Mouse (Mus musculus): ENCODE data around the gene Gm9918.

Gm9918 gene

DNA sequence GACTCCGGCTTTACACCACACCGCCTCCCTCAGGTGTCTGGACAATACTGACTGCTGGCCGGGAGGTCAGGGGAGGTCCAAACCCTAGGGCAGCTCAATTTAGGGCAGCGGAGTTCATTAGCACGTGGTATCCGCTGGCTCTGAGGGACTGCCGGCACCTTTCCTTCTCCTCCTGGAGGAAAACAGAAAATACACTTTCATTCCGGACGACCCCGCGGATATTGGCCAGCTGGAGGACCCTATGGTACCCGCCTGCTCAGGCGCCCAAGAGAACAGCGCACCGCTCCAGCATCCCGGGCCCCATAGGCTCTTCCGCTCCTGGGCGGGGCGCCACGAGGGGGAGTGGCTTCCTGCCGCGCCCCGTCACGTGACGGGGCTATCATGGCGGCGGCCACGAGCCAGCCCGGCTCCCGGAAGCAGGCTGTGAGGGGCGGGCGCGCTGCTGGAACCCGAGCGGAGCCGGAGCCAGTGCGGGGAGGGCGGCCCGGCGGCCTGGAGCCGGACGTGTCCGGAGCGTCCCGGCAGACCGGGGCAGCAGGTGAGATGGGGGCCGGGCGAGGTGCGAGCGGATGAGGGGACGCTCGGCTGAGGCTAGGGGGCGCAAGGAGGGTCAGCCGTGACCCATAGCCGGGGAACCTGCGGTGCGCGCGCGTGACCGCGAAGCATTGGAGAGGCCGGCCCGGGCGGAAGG, 8.9 kb downstream of the Gm9918 start, which contains the start of gene Mfsd5:
Gene Mfsd5, plus strand, starts transcription at position 363 of the 691 bp plus-strand sequence.
- peak; percentile 87 to 91 for DNase-seq

- DNase-seq = peak in 1 of 2 experiments; percentile 11
Observed at GRCm38 (mm10) chr15:102279783-102280520, 9.6 kb downstream of the Gm9918 start.

GRCm38 (mm10) chr15:102280623-102281022, 10.3 kb downstream of the Gm9918 start:
- DNase-seq = no peak

GRCm38 (mm10) chr15:102282463-102283292, 12.3 kb downstream of the Gm9918 start:
- no peak for DNase-seq

GRCm38 (mm10) chr15:102283648-102284047, 13.3 kb downstream of the Gm9918 start:
- DNase-seq = no peak

GRCm38 (mm10) chr15:102287395-102287794, 17.0 kb downstream of the Gm9918 start:
- DNase-seq = peak; percentile 31 to 45

DNA sequence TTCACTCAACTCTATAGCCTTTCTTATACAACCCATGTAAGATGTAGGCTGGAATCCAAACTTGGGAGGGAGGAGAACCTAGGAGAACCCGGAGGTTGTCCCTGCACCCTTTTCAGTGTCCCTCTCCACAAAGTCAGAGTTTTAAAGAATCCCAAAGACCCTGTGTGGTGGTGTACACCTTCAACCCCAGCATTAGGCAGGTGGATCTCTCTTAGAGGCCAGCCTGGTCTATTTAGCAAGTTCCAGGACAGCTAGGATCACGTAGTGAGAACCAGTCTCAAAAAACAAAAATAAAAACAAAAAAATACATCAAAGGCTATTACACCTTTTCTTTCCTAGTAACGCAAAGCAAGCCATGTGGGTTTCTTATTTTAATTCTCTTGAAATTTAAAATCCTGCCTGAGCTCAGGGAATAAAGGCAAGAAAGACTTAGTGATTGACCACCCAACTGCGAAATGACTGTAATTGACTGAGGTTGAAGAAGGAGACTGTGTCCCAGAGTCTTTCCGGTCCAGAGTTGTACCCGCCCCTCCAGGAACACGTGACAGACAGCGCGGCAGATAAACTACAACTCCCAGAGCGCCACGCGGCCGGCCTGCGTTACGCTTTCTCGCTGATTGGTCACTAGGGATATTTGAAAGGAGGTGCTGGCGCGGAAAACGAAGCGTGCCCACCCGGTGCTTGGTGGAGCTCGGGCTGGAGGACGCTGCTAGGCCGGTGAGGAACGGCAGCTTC, 25.4 kb downstream of the Gm9918 start, which contains the start of gene Espl1:
Gene Espl1, plus strand, starts transcription at position 634 of the 735 bp plus-strand sequence.
- DNase-seq = peak; percentile 91 to 92

DNA sequence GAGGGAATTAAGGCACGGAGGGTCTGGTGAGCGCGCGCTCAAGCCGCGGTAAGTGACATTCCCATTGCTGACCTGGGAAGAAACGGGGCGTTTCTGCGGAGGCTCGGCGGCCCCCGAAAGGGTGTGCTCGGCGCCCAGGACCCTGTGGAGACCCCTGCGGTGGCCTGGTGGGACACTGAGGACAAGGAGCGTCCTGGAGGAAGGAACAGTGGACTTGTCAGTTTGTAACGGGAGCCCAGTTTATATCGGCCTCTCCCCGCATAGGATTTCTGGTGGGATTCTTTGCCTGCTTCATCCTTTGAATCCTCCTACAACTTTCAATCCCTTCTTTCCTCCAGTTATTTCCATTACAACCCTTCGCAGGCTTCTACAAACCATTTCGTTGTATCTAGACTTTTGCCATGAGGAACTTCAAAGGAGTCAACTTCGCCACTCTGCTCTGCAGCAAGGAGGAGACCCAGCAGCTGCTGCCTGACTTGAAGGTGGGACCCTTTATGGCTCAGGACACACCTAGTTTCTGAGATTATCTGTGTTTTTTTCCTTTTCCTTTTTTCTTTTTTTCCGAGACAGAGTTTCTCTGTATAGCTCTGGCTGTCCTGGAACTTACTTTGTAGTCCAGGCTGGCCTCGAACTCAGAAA, 26.1 kb downstream of the Gm9918 start:
- DNase-seq = no peak

GRCm38 (mm10) chr15:102302542-102302941, 32.2 kb downstream of the Gm9918 start:
- no peak for DNase-seq

DNA sequence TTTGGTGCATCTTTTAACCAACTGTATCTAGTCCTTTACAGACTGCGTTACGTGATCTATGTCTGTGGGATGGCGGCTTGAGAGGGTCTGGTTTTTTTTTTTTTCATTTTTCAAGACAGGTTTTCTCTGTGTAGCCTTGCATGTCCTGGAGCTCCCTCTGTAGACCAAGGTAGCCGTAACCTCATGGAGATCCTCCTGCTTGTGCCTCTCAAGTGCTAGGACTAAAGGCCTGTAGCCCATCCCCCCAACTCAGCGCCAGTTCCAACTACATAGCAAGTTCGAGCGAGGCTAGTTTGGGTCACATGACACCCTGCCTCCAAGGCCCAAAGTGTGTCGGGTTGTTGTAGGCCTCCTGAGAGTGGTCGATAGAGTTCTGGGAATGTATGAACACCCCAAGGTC, 38.4 kb downstream of the Gm9918 start:
- DNase-seq = no peak

GRCm38 (mm10) chr15:102310074-102310845, 39.9 kb downstream of the Gm9918 start:
- DNase-seq = no peak

GRCm38 (mm10) chr15:102311489-102311888, 41.1 kb downstream of the Gm9918 start:
- DNase-seq = no peak

GRCm38 (mm10) chr15:102315292-102315691, 44.9 kb downstream of the Gm9918 start:
- DNase-seq = no peak

DNA sequence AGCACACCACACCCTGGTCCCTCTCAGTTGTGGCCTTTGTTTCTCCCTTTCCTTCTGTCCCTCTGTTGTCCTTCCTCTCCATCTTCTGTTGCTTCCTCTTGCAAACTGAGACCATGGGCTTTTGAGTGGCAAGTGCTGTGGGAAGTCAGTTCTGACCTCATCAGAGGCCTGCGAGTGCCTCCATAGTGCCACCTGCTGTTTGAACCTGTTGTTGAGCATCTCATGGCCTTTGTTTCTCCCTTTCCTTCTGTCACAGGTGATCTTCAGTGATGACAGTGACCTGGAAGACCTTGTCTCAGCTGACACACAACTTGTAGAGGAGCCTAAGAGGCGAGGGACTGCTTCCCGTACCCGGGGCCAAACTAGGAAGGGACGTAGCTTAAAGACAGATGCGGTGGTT, 45.9 kb downstream of the Gm9918 start:
- DNase-seq = peak; percentile 62 to 69

Data from cerebellum, postnatal 36 days (tissue).